Mouse (Mus musculus) stomach, postnatal 0 days (tissue): Measurements from ENCODE around the gene Mcam. TPM values are rescaled to one million over a fixed set of nuclear protein-coding genes. Genes with fewer than 3 reads are reported as not detected.

Experiments used
- ATAC-seq: fragments of 200-750 bp; cut with Nextera tagmentation; 2 replicates; pipeline ENCODE4 v1.8.0; 2017; ENCODE audit not compliant: low FRiP score, low TSS enrichment
- DNase-seq: peaks from one replicate; pipeline ENCODE4 v3.0.0-alpha.2; 2016; ENCODE audit warnings: low spot score
- H3K27ac ChIP-seq: fragments of 300-500 bp; sonication (generic); replicated peaks from 2 replicates; pipeline ENCODE4 v1.5.1; 2014; ENCODE audit warnings: mild to moderate bottlenecking, control low read depth
- H3K27me3 ChIP-seq: fragments of 300-500 bp; sonication (generic); 2 replicates; pipeline ENCODE4 v1.6.1; 2014; ENCODE audit warnings: low read length; ENCODE audit not compliant: control insufficient read depth, insufficient read depth
- H3K36me3 ChIP-seq: fragments of 300-500 bp; sonication (generic); 2 replicates; pipeline ENCODE4 v1.6.1; 2014; ENCODE audit warnings: low read length, mixed read lengths; ENCODE audit not compliant: control insufficient read depth, insufficient read depth
- H3K4me1 ChIP-seq: fragments of 300-500 bp; sonication (generic); replicated peaks from 2 replicates; pipeline ENCODE4 v1.6.1; 2014; ENCODE audit warnings: antibody characterized with exemption; ENCODE audit not compliant: control insufficient read depth, insufficient read depth
- H3K4me2 ChIP-seq: fragments of 300-500 bp; sonication (generic); replicated peaks from 2 replicates; pipeline ENCODE4 v1.6.1; 2014; ENCODE audit warnings: low read depth, mild to moderate bottlenecking, control low read depth, moderate library complexity
- H3K4me3 ChIP-seq: fragments of 300-500 bp; sonication (generic); 2 replicates; pipeline ENCODE4 v1.5.1; 2014; ENCODE audit warnings: low read depth, low read length, control low read depth
- H3K9ac ChIP-seq: fragments of 300-500 bp; sonication (generic); 2 replicates; pipeline ENCODE4 v1.6.1; 2014; ENCODE audit warnings: mild to moderate bottlenecking, low read length, control low read depth, mixed read lengths
- H3K9me3 ChIP-seq: fragments of 300-500 bp; sonication (generic); 2 replicates; pipeline ENCODE4 v1.6.1; 2016; ENCODE audit warnings: low read length; ENCODE audit not compliant: control insufficient read depth
- CTCF ChIP-seq: IDR thresholded peaks from 2 replicates; pipeline ENCODE4 v1.5.1; 2016; ENCODE audit warnings: antibody characterized with exemption, low read depth, mild to moderate bottlenecking, moderate library complexity
- EP300 ChIP-seq: optimal IDR thresholded peaks from 2 replicates; pipeline ENCODE3; 2016; ENCODE audit warnings: antibody characterized with exemption
- WGBS: fragments of 180-500 bp; shearing (Covaris S2); extraction: QIAGEN DNeasy Blood & Tissue Kit; methylation state at CpG from one replicate; pipeline ENCODE4 v1.1.7; 2014; 5-methylcytosine and 5-hydroxymethylcytosine counted together
- polyA plus RNA-seq: library from polyadenylated mRNA; unstranded; fragments of >200 nt; fragmentation: Nextera tagmentation; extraction: Ambion mirVana; gene quantifications from 2 replicates; pipeline ENCODE4 v1.2.1, GENCODE M21; 2015

The Mcam gene
- polyA plus RNA-seq, 1 experiment from 2014 or later, result 44.5 TPM

- Histone ChIP-seq H3K9me3 (no peaks in the 10 kb centered on the region), H3K9ac (no peak overlapping the region), H3K27me3 (no peaks in the 10 kb centered on the region), H3K4me1 (no peaks in the 10 kb centered on the region), H3K36me3 (no peaks in the 10 kb centered on the region), H3K4me3 (no peak overlapping the region), H3K27ac (no peak overlapping the region), H3K4me2 (no peak overlapping the region)
- WGBS, result 67% methylated on average over 6 of the region's 6 CpGs
- ATAC-seq, result no peak
- TF ChIP-seq CTCF (peak; percentile 72), EP300 (no peak)
- DNase-seq, result no peak
These were observed 10.0 kb upstream of the Mcam start for GRCm38 (mm10) chr9:44124317-44124716.

- Histone ChIP-seq H3K9me3 (no peaks in the 10 kb centered on the region), H3K27me3 (no peaks in the 10 kb centered on the region), H3K36me3 (no peaks in the 10 kb centered on the region), H3K27ac (no peak overlapping the region), H3K9ac (no peak overlapping the region), H3K4me1 (no peaks in the 10 kb centered on the region), H3K4me3 (no peak overlapping the region), H3K4me2 (no peak overlapping the region)
- no peak for DNase-seq
- no peak for ATAC-seq
- no peak for TF ChIP-seq EP300
- whole genome bisulfite sequencing, result 58% methylated on average over 5 of the region's 5 CpGs
These were observed 9.2 kb upstream of the Mcam start for GRCm38 (mm10) chr9:44125026-44125425.

GRCm38 (mm10) chr9:44125546-44126428 lies 8.5 kb upstream of the Mcam start:
- no peaks in the 10 kb centered on the region for H3K36me3 ChIP-seq
- no peak overlapping the region for H3K4me3 ChIP-seq
- WGBS, result 23% methylated on average over 18 of the region's 18 CpGs
- H3K4me2 ChIP-seq, result peak overlapping the region; percentile 21; the same call in 1 of the 2 replicates
- no peaks in the 10 kb centered on the region for H3K27me3 ChIP-seq
- H3K9me3 ChIP-seq, result no peaks in the 10 kb centered on the region
- H3K4me1 ChIP-seq, result peaks cover 6% of the 10 kb centered on the region
- ATAC-seq (no peak), DNase-seq (peak; percentile 86)
- no peak for TF ChIP-seq EP300
- peak; percentile 95 for TF ChIP-seq CTCF
- peak overlapping the region; percentile 63; the same call in 1 of the 2 replicates for H3K27ac ChIP-seq
- H3K9ac ChIP-seq, result 0 out of 2 replicates have a peak overlapping the region, but pooled peaks have one; percentile 38

GRCm38 (mm10) chr9:44126746-44127145 lies 7.5 kb upstream of the Mcam start:
- peaks cover 6% of the 10 kb centered on the region for H3K4me1 ChIP-seq
- 80% methylated on average over 3 of the region's 3 CpGs for WGBS
- no peak for DNase-seq

GRCm38 (mm10) chr9:44127351-44127801 lies 6.9 kb upstream of the Mcam start:
- Histone ChIP-seq H3K4me3 (no peak overlapping the region), H3K36me3 (no peaks in the 10 kb centered on the region), H3K9me3 (no peaks in the 10 kb centered on the region), H3K27me3 (no peaks in the 10 kb centered on the region), H3K4me1 (peaks cover 6% of the 10 kb centered on the region), H3K27ac (no peak overlapping the region), H3K9ac (no peak overlapping the region), H3K4me2 (no peak overlapping the region)
- 54% methylated on average over 3 of the region's 3 CpGs for WGBS
- TF ChIP-seq CTCF, result no peak
- TF ChIP-seq EP300, result no peak
- ATAC-seq, result no peak
- no peak for DNase-seq

More at GRCm38 (mm10) chr9:44126746-44127145, 7.5 kb upstream of the Mcam start:
- Histone ChIP-seq H3K27me3 (no peaks in the 10 kb centered on the region), H3K4me3 (no peak overlapping the region), H3K9me3 (no peaks in the 10 kb centered on the region), H3K9ac (no peak overlapping the region), H3K27ac (peak overlapping the region; percentile 63; the same call in 1 of the 2 replicates), H3K4me2 (no peak overlapping the region), H3K36me3 (no peaks in the 10 kb centered on the region)
- ATAC-seq, result no peak
- TF ChIP-seq CTCF (no peak), EP300 (no peak)

- TF ChIP-seq EP300 (no peak), CTCF (no peak)
- no peaks in the 10 kb centered on the region for H3K36me3 ChIP-seq
- peak overlapping the region; percentile 64 for H3K4me2 ChIP-seq
- 11% methylated on average over 9 of the region's 9 CpGs for WGBS
- peak overlapping the region; percentile 93 for H3K27ac ChIP-seq
- ATAC-seq (0 out of 2 replicates have a peak, but pooled peaks have one; percentile 0), DNase-seq (no peak)
- H3K4me1 ChIP-seq, result peaks cover 7% of the 10 kb centered on the region
- H3K27me3 ChIP-seq, result no peaks in the 10 kb centered on the region
- H3K9me3 ChIP-seq, result no peaks in the 10 kb centered on the region
- peak overlapping the region; percentile 68 for H3K9ac ChIP-seq
- peak overlapping the region; percentile 39 for H3K4me3 ChIP-seq
These were observed 4.6 kb upstream of the Mcam start for GRCm38 (mm10) chr9:44129633-44130032.
